Mouse (Mus musculus) layer of hippocampus, adult 8-10 months (tissue): ENCODE data around the gene Gm9803. TPM values are rescaled to one million over a fixed set of nuclear protein-coding genes. Genes with fewer than 3 reads are reported as not detected.

Experiments
- total RNA-seq, 4 experiments: library from RNA; stranded (reverse); gene quantifications; 2 replicates each; pipeline ENCODE4 v1.2.4; 2022

Gm9803 gene
- total RNA-seq, 4 experiments from 2014 or later, result 6.6 to 17.1 (median 11.8) TPM

Other genes starting within 250 kb of the Gm9803 start
- 1 to 10 TPM; 4.6 to 7.2 (median 6.1) TPM for gene Bend3, start 45.3 kb upstream of the Gm9803 start, total RNA-seq
- 10 to 100 TPM; 33.9 to 44.5 (median 41.1) TPM for gene 1700021F05Rik, start 16.9 kb downstream of the Gm9803 start, total RNA-seq
- 10 to 100 TPM in 3 of 4 experiments, 1 to 10 TPM in 1; 7.3 to 13.6 (median 12.1) TPM for gene Cd24a, start 54.2 kb downstream of the Gm9803 start, total RNA-seq